Mouse (Mus musculus) left cerebral cortex, adult 18-20 months (tissue): ENCODE measurements at regions not wholly inside any gene's neighbourhood (a gene's known extent, or its start where the extent isn't known, plus 50 kb on each side); places are given as distances from the start of the nearest gene placed in this dataset.

Source experiments
- DNase-seq, 2 experiments: peaks; one replicate each; pipeline ENCODE4 v3.0.0; 2021 to 2022; ENCODE audit warnings: low spot score in 2 of 2, mixed read lengths in 1 of 2

GRCm38 (mm10) chr13:34576392-34576791 is 76.9 kb downstream of the Pxdc1 start:
- no peak for DNase-seq

- DNase-seq, result peak; percentile 52 to 53
Measured at GRCm38 (mm10) chr13:34575997-34576314, 77.3 kb downstream of the Pxdc1 start.

GRCm38 (mm10) chr13:34575179-34575996 is 77.9 kb downstream of the Pxdc1 start:
- DNase-seq, result peak in 1 of 2 experiments; percentile 8

- no peak for DNase-seq
Measured at GRCm38 (mm10) chr13:34569312-34569711, 84.0 kb downstream of the Pxdc1 start.

- DNase-seq, result no peak
Measured at GRCm38 (mm10) chr13:34566687-34567086, 86.6 kb downstream of the Pxdc1 start.

- DNase-seq, result no peak
Measured at GRCm38 (mm10) chr13:34550130-34550884, 103.0 kb downstream of the Pxdc1 start.

GRCm38 (mm10) chr13:34540646-34541045 is 112.6 kb downstream of the Pxdc1 start:
- no peak for DNase-seq

- no peak for DNase-seq
Measured at GRCm38 (mm10) chr13:34533896-34534295, 119.4 kb downstream of the Pxdc1 start.

GRCm38 (mm10) chr13:34511332-34511731 is 142.0 kb downstream of the Pxdc1 start:
- DNase-seq, result no peak

GRCm38 (mm10) chr13:34507224-34507623 is 146.1 kb downstream of the Pxdc1 start:
- no peak for DNase-seq

- no peak for DNase-seq
Measured at GRCm38 (mm10) chr13:34505861-34506260, 147.4 kb downstream of the Pxdc1 start.

- no peak for DNase-seq
Measured at GRCm38 (mm10) chr13:34504879-34505278, 148.4 kb downstream of the Pxdc1 start.

- no peak for DNase-seq
Measured at GRCm38 (mm10) chr13:34498910-34499309, 153.9 kb upstream of the Slc22a23 start.

GRCm38 (mm10) chr13:34497667-34498066 is 152.7 kb upstream of the Slc22a23 start:
- DNase-seq, result no peak

- DNase-seq, result no peak
Measured at GRCm38 (mm10) chr13:34484831-34485230, 139.8 kb upstream of the Slc22a23 start.

- no peak for DNase-seq
Measured at GRCm38 (mm10) chr13:34481461-34481860, 136.5 kb upstream of the Slc22a23 start.

GRCm38 (mm10) chr13:34470410-34470809 is 125.4 kb upstream of the Slc22a23 start:
- peak in 1 of 2 experiments; percentile 17 for DNase-seq

GRCm38 (mm10) chr13:34469568-34469967 is 124.6 kb upstream of the Slc22a23 start:
- DNase-seq, result no peak

- DNase-seq, result no peak
Measured at GRCm38 (mm10) chr13:34468132-34468748, 123.3 kb upstream of the Slc22a23 start.

GRCm38 (mm10) chr13:34465862-34466430 is 121.0 kb upstream of the Slc22a23 start:
- no peak for DNase-seq

GRCm38 (mm10) chr13:34465456-34465855 is 120.5 kb upstream of the Slc22a23 start:
- DNase-seq, result no peak

- DNase-seq, result no peak
Measured at GRCm38 (mm10) chr13:34464221-34464620, 119.2 kb upstream of the Slc22a23 start.
